Mouse (Mus musculus): ENCODE data around the gene Stxbp5.
A peak's percentile ranks its signal among the peaks of the same experiment; 100 is the strongest.

The Stxbp5 gene

DNA sequence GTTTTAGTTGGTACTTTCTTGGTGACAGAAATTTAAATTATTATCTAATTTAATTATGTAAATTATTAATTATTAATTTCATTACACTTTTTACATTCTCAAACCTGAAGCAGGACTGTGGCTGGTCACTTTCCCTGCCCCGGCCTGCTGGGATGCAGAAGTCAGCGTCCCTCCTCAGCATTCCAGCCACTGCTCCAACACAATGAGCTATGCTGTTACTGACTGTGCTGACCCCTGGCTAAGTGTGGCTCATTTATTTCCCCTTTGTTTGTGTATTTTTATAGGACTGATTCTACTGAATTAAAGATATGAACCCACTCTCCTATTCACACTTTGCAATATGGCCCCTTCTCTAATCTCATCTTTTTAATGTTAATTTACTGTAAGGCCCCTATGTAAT, 43.0 kb downstream of the Stxbp5 start:
- no peak for DNase-seq

DNA sequence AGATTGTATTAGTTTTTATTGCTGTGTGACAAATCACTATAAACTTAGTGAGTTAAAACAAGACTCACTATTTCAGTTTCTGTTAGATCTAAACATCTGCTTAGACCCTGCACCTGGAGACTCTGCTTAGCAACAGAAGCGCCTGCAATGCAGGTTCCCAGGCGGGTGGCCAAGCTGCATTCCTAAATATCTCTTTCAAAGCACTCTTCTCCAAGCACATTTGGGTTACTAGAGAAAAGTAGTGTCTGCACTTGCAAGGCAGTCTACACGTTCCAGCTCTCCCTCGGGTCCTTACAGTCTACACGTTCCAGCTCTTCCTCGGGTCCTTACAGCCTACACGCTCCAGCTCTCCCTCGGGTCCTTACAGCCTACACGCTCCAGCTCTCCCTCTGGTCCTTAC, 44.1 kb downstream of the Stxbp5 start:
- DNase-seq = no peak

DNA sequence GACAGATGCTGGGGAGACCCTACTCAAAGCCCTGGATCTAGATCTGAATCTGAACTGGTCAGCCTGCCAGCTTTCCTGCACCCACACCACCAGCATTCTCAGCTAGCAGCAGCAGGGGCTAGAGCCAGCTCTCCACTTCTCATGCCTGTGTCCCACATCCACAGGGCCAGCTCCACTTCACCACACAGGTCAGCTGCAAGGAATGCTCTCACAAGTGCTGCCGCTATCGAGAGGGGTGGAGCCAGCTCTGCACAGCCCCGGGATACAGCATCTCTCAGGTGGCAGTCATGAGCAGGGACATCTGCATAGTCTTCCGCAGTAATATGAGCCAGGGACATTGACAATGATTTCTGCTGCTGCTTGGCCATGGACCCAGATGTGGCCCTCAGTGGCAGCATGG, 54.5 kb downstream of the Stxbp5 start:
- DNase-seq = no peak

DNA sequence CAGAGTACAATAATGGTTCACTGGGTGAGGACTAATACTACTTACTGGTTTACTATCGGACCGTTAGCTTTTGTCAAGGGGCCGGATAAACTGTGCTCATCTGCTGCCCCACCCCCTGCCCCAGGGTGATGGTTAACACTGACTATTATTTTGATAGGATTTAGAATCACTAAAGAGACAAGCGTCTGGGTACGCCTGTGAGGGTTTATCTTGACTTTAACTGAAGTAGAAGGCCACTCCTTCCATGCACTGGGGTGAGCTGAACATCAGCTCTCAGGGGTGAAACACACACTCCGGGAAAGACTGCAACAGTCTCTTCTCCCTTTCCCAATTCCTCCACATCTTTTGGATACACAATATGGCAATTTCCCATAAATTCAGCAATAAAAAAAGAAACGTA, 61.5 kb downstream of the Stxbp5 start:
- DNase-seq = no peak

DNA sequence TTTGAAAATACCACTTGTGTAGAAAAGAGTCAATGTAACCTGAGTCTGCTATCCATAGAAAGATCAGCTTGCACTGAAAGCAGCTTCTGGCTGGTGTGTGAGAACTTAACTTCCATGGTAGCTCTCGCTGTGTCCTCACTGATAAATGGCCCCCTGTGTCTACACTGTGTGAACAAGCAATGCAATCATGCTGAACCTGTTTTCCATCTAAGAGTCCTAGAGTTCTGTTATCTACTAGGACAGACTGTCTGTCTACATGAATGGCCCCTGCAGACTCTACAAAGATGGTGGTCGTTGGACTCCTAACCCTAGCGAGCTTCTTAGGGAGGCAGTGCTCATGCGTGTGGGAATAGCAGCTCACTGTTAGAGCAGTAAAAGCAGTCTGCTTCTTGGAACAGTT, 65.9 kb downstream of the Stxbp5 start:
- DNase-seq = no peak

DNA sequence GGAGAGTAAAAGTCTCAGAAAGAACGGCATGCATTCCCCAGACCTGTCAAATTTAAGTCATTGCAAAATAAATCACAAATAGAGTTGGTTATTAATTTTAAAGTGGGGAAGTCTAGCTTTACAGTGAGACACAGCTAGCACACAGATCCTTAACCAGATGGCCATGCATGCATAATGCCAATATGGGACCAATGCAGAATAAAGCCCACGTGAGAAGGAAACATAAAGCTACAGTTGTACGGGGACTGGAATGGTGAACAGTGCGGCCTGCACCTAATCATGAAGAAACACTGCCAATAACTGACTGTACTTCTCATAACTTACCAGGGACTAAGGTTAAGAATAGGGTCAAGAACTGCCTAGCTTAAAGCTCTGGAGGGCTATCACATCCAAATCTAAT, 67.9 kb downstream of the Stxbp5 start:
- DNase-seq = no peak

DNA sequence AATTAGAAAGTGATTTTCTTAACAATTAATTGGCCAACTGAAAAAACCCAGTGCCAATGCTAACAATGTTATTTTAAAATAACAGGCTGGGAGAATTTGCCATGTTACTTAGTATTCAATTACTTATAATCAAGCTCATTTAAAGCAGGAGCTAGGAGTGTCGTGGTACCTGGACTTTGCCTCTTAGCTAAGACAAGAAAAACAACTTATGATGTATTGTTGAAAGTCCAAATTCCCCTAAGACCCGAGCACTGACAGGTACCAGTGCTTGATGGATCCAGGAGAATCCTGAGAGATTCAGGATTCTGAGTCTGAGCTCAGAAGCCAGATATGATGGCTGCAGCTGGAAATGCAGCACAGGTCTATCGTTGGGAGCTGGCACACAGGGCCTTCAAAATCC, 71.1 kb downstream of the Stxbp5 start:
- DNase-seq = no peak

DNA sequence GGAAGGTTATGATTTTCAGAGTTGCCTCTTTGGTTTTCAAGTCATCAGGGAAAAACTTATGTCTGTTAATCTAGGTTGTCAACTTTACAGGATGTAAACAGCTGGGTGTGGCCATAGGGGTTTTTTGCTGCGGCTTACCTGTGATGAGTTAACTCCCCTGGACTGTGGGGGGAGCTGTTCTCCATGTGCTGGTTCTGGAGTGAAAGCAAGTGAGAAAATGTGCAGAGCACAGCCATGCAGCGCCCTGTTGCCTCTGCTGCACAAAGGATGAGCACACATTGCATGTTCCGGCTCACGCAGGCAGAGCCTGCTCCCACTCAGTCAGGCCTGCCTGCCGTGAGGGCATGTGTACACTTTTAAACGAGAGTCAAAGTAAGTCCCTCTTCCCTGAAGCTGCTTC, 79.6 kb downstream of the Stxbp5 start:
- peak; percentile 36 to 37 for DNase-seq

DNA sequence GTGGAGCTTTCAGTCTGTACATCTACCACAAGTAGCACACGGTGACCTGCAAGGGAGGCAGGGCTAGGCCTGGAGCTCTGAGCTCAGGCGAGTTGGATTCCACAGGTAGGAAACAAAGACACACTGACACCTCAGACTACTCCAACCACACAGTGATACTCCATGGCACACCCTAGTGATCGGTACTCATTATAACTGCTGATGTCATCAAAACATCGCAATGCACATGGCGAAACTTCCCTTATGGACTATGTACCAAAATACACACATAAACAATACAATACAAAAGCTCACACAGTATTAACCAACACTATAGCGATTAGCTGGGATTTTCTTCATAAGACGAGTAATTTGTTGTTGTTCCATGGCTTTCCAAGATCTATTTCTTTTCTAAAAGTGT, 82.3 kb downstream of the Stxbp5 start:
- no peak for DNase-seq

DNA sequence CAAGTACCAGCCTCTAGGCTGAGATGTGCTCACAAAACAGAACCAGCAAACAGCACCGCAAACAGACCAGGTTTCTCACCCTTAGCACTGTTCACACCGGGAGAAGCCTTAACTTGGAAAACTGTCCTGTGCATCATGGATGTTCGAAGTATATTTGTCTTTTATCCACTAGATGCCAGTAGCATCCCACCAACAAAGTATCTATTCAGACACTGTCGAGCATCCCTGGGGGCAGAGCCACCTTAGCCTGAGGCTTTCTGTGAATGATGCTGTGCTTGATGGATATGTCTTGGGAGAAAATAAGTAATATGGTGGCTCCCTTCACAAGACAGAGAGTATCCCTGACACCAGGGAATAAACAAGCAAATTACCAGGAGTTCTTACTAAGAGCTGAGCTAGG, 87.0 kb downstream of the Stxbp5 start:
- DNase-seq = peak; percentile 35 to 43

DNA sequence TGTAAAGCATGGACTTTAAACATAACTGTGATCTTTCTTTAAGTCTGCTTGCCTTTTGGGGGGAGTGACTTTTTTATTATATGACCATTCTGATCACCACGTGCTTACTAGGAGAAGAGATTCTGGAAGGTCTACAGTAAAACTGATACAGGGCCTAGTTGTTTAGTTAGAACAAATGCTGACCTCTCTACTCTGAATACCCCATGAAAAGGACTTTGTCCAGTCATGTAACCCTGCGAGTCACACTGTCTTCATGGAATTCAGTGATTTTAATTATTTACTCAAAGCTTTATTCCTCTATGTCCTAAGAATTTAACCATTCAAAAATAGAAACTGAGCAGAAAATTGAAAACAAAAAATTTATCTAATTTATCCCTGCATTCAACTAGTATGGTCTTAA, 93.3 kb downstream of the Stxbp5 start:
- DNase-seq = no peak

DNA sequence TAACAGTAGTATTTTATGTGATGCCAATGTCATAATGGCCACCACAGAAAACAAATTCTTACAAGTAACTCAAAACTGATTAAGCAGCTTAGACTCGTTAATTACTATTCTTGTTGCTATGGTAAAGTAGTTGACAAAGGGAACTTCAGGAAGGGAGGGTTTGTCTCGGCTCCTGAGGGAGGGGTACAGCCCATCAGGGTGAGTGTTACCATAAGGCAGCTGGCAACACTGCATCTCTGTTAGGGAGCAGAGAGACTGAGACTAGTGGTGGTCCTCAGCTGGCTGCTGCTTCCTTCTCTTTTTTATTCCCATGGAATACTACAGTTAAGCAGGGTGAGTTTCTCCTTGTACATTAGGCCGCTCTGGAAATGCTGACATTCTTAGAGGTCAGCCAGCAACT, 95.5 kb downstream of the Stxbp5 start:
- no peak for DNase-seq

DNA sequence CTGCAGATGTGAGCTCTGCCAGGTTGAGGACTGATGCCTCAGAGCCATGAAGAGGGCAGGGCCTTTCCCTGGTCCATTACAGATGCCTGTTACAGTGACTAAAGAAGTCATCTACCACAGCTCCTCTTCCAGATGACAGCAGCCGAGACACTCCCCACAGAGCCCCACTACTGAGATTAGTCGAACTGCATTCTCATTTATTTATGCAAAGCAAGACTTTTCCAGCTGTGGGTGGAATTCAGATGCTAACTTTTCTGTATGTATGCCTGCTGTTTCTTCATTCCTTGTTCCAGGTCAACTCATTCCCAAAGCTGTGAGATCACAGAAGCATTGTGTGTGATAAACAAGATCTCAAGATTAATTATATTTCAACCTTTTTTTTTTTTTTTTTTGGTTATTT, 97.8 kb downstream of the Stxbp5 start:
- DNase-seq = no peak

DNA sequence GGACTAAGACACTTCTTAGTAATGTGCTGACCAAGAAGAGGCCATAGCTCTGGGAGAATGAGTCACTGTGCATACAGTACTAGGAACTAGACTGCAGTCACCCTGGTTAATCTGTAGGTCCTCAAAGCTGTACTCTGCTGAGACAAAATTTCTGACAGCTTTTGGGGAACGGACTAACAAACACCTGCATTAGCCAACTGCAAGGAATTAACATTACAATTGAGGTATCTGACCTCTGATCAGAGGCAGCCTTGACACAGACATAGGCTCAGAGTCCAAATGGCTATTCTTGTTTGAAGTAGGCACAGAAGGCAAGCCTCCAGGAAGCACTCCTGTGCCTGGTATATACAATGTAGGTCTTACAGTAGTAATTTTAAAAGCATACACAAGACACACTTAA, 99.3 kb downstream of the Stxbp5 start:
- no peak for DNase-seq

DNA sequence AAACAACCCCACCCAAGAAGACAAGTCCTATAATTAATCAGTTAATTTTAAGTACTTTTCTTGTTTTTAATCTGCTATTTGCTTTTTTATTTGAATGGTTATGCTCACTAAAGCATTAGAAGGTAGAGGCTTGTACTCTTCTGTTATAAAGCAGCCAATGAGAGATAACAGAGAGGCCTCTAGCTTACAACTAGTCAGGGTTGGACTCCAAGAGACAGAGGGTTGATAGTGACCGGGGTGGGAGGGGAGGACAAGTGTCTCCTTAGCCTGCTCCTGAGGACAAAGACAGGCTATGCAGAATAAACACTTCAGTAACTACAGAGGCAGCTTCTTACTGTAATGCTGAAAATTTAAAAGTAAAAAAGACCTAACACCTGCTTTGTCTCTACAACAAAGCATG, 101.8 kb downstream of the Stxbp5 start:
- no peak for DNase-seq

DNA sequence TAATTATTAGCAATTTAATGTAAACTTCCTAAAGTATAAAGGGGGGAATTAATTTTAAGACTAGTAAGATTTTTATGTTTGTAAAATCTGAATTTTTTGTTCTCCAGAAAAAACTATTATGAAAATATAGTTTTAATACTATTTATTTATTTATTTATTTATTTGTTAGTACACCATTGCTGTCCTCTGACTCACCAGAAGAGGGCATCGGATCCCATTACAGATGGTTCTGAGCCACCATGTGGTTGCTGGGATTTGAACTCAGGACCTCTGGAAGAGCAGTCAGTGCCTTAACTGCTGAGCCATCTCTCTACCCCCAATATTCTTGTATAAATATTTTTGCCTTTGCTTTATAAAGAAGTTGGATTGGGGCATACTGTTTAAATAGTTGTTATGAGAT, 104.5 kb downstream of the Stxbp5 start:
- no peak for DNase-seq

DNA sequence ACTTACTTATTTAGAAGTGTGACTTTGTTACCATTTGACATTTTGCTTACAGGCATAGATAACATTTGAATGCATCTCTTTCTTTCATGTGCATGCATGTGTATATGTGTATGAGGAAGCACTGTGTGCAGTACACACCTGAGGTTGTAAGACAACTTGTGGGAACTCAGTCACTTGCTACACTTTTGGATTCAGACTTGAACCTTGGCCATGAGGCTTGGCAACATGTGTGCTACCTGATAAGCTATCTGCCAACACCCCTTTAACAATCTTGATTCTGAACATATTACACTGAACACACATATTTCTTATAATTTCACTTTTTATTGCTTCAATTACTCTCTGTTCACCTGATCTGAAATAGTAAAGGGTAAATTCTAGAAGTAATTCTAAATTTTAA, 106.5 kb downstream of the Stxbp5 start:
- DNase-seq = no peak

DNA sequence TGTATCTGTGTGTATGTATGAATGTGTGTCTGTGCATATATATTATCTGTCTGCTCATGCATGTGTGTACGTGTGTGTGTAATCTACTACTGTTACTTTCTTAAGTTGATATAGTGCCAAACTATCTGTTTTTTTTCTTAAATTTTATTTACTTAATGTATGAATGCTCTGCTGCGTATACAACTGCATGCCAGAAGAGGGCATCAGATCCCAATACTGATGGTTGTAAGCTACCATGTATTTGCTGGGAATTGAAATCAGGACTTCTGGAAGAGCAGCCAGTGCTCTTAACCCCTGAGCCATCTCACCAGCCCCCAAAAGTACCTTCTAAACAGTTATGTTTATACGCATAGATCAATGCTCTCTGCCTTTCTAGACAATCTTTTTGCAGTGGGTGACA, 109.9 kb downstream of the Stxbp5 start:
- no peak for DNase-seq

DNA sequence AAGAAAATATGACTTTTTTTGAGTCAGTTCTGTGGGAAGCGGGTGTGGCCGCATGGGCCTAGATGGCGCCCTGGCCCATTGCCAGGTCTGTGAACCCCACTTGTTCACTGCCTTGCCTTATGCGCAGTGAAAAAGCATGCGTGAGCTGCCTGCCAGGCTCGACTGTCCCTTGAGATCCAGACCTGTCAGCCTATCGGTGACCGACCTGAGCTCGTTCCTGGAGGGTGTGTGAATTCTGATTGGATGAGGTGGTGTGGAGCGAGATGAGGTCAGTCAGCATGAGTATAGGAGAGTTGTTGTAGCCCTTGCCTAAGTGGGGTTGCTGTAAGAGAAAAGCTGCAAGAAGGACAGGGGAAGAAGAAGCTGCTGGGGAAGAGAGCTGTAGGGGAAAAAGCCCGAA, 114.4 kb downstream of the Stxbp5 start:
- peak in 1 of 2 experiments; percentile 19 for DNase-seq

DNA sequence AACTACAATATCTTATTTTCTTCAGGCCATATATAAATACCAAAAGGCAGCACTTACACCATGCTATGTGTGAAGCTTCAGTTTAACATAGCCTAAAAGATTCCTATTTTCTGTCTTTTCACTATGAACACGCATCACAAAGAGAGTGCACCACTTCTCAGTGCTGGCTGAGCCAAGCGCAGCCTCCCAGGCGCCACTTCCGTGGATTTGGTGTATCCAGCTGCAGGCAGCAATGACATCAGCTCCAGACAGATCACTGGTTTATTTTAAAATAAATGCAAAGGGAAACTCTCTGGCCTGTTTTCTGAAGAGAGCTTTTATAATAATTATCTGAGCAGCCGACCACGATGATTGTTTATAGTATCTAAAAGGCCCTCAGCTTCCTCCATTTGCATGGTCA, 115.2 kb downstream of the Stxbp5 start:
- no peak for DNase-seq

DNA sequence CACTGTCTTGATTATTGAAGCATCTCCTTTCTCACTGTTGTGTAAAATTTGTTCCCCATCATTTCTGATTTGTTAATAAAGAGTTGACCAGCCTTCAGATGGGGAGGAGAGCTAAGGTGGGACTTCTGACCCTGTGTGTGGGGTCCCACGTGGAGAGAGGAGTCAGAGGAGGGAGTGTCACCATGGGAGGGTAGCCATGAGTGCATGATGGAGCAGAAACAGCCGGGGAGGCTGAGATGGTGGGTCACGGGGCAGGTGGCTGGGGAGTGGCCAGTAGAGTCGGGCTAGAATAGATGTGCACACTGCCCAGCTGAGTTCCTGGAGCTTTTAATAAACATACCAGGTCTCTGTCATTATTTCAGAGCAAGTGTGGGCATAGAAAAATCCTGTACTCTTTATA, 121.0 kb downstream of the Stxbp5 start:
- no peak for DNase-seq

DNA sequence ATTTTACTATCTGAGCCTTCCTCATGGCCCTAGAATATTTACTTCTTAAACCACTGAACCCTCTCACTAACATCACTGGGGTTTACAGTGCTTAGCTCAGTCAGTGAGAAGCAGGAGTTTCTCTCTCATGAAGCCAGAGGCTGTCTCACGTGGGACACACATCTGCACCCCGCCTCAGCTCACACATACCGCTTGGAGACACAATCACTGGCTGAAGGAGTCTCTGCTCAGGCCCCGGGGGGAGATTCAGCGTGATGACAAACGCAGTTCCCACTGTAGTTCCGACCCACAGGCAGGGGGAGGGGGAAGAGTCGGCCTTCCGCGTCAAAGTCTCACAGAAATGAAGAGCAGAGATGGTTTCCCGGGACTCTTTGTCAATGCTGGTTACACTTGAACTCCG, 130.6 kb downstream of the Stxbp5 start:
- no peak for DNase-seq

DNA sequence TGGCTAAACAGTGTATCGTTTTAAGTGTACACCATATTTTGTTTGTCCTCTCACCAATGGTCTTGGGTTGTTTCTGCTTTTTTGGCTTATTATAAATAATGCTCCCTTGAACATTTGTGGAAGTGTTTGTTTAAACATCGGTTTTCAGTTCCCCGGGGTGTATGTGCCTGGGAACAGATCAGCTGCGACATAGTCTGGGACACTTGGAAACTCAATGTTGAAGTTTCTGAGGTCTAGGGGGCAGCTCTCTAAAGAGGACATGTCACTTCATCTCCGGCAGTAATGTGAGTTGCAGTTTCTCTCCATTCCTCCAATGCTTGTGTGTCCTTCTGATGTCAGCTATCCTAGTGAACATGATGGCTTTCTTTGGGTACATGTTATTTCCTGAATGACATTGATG, 137.0 kb downstream of the Stxbp5 start:
- no peak for DNase-seq

DNA sequence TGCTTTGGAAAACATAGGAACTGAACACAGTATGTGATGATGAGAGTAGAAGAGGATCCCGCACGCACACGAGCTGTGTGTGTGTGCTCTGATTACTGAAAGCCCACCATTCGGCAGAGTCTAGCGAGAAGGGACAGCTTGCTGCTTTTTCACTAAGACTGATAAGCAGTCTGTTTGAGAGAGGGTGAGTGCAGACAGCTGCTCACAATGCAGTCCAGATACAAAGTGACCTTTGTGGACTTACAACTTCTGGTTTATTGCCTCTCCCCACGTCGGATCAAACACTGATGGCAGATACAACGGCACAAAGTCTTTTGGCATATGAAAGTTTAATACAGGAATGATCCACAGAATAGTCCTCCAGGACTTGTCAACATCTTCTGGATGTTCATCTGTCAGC, 140.6 kb downstream of the Stxbp5 start:
- no peak for DNase-seq

DNA sequence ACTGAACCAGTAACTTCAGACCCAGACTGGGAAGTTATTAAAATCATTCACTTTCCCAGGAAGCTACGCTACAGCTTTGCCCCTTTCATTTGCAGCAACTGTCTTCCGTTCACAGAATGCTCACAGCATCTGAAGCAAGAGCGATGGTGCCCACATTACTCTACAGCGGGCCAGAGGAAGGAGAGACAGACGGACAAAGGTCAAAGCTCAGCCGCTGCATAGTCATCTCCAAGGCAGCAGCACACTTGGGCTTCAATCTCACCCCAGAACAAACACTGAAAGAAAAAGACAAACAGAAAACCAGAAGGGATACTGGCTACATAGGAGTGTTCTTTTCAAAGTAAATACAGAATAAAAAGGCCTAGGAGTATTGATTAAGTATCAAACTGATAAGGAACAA, 144.3 kb downstream of the Stxbp5 start:
- DNase-seq = no peak

DNA sequence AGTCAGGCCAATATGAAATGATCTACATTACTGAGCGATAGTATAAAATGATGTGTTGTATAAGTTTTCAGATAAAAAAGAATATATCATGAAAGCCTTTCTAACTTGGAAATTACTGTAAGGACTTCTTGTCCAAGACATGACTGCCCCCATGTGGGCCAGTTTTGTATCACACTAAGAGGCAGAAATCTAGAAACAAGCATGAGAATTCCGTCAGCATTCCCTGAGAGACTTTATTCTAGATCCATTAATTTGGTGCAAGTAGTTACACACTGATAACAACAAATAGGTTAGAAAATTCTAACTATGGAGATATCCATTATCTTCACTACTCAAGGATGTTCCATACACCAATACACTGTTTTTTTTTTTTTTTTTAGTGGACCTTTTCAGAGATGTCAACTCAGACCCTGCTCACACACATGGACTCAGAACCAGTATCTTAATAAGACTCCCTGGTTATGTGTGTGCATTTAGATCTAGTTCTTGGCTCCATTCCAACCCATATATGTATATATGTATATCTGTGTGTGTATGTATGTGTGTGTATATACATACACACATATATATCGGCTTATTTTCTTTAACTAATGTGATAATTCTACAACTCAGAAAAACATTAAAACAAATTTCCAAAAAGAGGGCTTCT, 145.9 kb downstream of the Stxbp5 start:
- DNase-seq = peak; percentile 49 to 64

Measured in cerebellum, adult 18-20 months (tissue).